Mouse (Mus musculus): ENCODE data around the gene Mrps35.

Gene Mrps35

GRCm38 (mm10) chr6:147090191-147090590 lies 47.6 kb downstream of the Mrps35 start:
- no peak for DNase-seq

- peak; percentile 76 for DNase-seq
Measured at GRCm38 (mm10) chr6:147091136-147092120, 48.9 kb downstream of the Mrps35 start, which contains the start of gene Klhl42. Gene Klhl42 (plus strand): TSS chr6:147091379.

- peak; percentile 26 for DNase-seq
Measured at GRCm38 (mm10) chr6:147092136-147092535, 49.6 kb downstream of the Mrps35 start.

DNA sequence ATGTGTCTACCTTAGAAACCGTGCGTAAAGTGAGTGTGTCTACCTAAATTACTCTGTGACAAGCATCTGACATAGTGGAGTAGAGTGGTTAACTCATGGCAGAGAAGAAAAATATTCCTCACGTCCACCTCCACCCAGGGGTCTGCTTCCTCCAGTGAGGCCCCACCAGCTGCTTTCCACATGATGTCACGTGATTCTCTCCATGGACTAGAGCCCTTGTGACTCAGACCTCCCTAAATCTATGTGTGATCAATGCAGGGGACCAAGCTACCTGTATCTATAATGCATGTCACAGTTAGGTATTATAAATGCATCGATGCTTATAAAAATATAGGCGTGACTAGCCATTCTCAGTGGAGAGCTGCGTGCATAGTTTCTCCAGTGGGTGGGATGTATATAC lies 52.2 kb downstream of the Mrps35 start:
- no peak for DNase-seq

- no peak for DNase-seq
Measured at GRCm38 (mm10) chr6:147096109-147096508, 53.5 kb downstream of the Mrps35 start.

- no peak for DNase-seq
Measured at GRCm38 (mm10) chr6:147096934-147097333, 54.4 kb downstream of the Mrps35 start.

GRCm38 (mm10) chr6:147097346-147097929 lies 54.9 kb downstream of the Mrps35 start:
- DNase-seq, result no peak

DNA sequence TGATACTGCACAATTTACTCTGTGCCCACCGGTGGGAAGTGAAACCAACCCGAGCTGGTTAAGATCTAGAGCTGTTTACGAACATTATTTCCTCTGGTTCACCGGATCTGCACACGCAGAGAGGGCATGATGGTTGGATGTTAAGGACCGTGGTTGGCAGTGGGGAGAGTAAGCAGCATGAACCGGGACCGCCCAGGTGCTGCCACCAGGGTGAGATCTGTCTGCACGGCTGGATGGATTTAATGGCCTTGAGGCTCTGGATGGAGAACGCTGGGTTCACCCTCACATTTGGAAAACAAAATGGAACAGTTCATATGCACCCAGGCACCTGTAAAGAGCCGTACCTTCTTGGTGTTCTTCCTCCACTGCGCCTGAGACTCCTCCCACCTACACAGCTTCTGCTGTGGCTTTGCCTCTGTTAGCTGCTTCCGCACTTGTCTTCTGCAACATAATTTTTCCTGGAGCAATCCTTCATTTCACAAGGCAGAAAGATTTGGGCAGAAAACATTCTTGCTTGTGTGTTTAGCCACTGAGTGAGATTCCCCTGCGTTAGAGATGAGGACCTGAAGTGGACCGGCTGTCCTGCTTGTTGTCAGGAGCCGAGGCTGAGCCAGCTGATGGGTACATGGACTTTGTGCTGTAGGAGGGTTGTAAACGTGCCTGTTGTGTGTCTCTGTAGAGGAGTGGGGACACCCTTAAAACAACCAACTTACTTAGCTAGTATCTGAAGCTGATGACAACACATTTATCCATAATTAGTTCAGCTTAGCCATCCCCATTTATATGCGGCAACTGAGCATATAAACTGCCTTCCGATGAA lies 57.1 kb downstream of the Mrps35 start:
- DNase-seq, result no peak

DNA sequence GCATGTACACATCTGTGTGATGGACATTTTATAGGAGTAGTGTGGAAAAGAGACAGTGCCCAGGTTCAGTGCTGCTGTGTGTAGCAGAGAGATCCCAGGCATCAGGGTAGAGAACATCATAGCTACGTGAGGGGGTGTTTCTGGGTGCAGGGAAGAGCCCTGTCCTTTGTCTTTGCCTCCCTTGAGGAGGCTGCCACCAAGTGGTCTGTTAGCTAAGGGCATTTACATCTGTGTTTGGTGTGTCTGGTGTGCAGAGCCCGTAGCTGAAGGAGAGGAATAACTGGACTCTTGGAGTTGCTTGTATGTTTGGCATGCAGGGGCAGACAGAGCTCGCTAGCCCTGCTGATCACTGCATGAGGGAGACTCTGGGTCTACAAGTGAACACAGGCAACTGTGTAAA lies 59.7 kb downstream of the Mrps35 start:
- DNase-seq, result no peak

DNA sequence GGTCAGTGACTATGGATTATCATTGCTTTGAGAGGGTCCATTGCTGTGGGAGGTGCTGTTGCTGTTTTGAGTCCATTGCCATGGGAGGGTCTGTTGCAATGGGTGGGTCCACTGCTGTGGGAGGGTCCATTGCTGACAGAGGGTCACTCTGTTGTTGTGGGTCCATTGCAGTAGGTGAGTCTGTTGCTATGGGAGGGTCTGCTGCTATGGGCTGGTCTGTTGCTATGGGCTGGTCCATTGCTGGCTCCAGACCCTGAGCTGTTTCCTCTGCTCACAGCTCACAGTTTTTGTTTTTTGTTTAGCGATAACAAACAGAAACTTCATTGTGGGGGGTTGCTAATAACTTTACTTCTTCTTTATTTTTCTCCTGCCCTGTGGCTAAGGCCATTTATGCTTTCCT lies 63.0 kb downstream of the Mrps35 start:
- DNase-seq, result no peak

DNA sequence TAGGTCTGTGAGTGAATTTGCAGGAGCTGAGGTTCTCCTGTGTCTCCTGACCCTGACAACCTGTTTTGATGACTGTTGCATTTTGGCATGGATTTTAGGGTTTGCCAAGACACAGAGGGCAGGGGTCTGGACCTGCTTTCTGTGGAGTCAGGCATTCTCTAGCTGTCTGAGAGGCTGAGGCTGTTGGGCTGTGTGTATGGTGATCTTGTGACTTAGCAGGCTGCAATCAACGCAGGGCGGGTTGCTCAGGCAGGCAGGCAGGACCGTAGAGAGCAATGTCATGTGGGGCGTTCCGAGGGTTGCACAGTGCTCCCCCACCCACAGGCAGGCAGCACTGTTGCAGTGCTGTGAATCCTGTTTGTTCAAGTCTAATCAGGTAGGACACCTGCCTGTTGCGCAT lies 64.2 kb downstream of the Mrps35 start:
- DNase-seq, result no peak

GRCm38 (mm10) chr6:147109283-147109682 lies 66.7 kb downstream of the Mrps35 start:
- DNase-seq, result peak; percentile 16

GRCm38 (mm10) chr6:147116579-147116978 lies 74.0 kb downstream of the Mrps35 start:
- DNase-seq, result peak; percentile 94

DNA sequence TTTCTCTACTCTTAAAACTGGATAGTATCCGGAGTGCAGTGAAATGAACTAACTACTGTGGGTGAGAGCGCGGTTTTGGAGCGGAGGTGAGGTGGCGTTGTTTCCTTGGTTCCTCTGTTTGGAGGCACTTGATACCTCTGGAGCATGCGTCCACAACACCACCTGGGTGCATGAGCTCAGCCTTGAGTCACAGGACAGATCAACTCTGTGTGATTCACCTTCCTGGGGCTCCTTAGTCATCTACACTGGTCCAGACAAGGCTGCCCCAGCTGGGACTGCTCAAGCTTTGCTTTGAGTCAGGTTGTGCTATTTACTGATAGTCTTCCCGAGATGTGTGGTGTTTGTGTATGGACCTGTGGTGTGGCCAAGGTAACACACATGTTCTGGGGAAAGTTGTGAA lies 75.2 kb downstream of the Mrps35 start:
- no peak for DNase-seq

GRCm38 (mm10) chr6:147118190-147118589 lies 75.6 kb downstream of the Mrps35 start:
- no peak for DNase-seq

GRCm38 (mm10) chr6:147121320-147121719 lies 78.8 kb downstream of the Mrps35 start:
- DNase-seq, result no peak
